Mouse (Mus musculus) intestine, embryonic 14.5 days (tissue): ENCODE measurements around the gene Scrg1. TPM values are rescaled to one million over a fixed set of nuclear protein-coding genes. Genes with fewer than 3 reads are reported as not detected.

Experiments
- ATAC-seq: fragments of 200-750 bp; cut with Nextera tagmentation; replicated peaks from 2 replicates; pipeline ENCODE4 v1.8.0; 2017; ENCODE audit warnings: low read depth, moderate number of reproducible peaks, moderate TSS enrichment, moderate library complexity; ENCODE audit not compliant: low FRiP score, low TSS enrichment
- DNase-seq: peaks from one replicate; pipeline ENCODE4 v3.0.0-alpha.2; 2018; ENCODE audit warnings: low spot score
- H3K27ac ChIP-seq: fragments of 300-500 bp; sonication (generic); 2 replicates; pipeline ENCODE4 v1.5.1; 2014; ENCODE audit warnings: low read depth, mild to moderate bottlenecking, control low read depth
- H3K27me3 ChIP-seq: fragments of 300-500 bp; sonication (generic); replicated peaks from 2 replicates; pipeline ENCODE4 v1.6.1; 2014; ENCODE audit warnings: low read length, control low read depth; ENCODE audit not compliant: control insufficient read depth, insufficient read depth
- H3K36me3 ChIP-seq: fragments of 300-500 bp; sonication (generic); 2 replicates; pipeline ENCODE4 v1.6.1; 2014; ENCODE audit warnings: low read length, control low read depth; ENCODE audit not compliant: control insufficient read depth, insufficient read depth
- H3K4me1 ChIP-seq: fragments of 300-500 bp; sonication (generic); replicated peaks from 2 replicates; pipeline ENCODE4 v1.6.1; 2014; ENCODE audit warnings: low read length, control low read depth, mixed read lengths; ENCODE audit not compliant: control insufficient read depth, insufficient read depth
- H3K4me2 ChIP-seq: fragments of 300-500 bp; sonication (generic); 2 replicates; pipeline ENCODE4 v1.6.1; 2014; ENCODE audit warnings: low read length
- H3K4me3 ChIP-seq: fragments of 300-500 bp; sonication (generic); 2 replicates; pipeline ENCODE4 v1.5.1; 2014; ENCODE audit warnings: low read depth, low read length, control low read depth, mixed read lengths
- H3K9ac ChIP-seq: fragments of 300-500 bp; sonication (generic); 2 replicates; pipeline ENCODE4 v1.6.1; 2014; ENCODE audit warnings: mild to moderate bottlenecking, low read length
- H3K9me3 ChIP-seq: fragments of 300-500 bp; sonication (generic); 2 replicates; pipeline ENCODE4 v1.6.1; 2016; ENCODE audit warnings: low read length, control low read depth; ENCODE audit not compliant: control insufficient read depth
- WGBS: fragments of 180-500 bp; shearing (Covaris S2); extraction: QIAGEN DNeasy Blood & Tissue Kit; methylation state at CpG from one replicate; pipeline ENCODE4 v1.1.7; 2014; 5-methylcytosine and 5-hydroxymethylcytosine counted together
- polyA plus RNA-seq: library from polyadenylated mRNA; unstranded; fragments of >200 nt; fragmentation: Nextera tagmentation; extraction: Ambion mirVana; gene quantifications from 2 replicates; pipeline ENCODE4 v1.2.1, GENCODE M21; 2014

The Scrg1 gene
- polyA plus RNA-seq = 0.27 and 0.54 TPM in 2 replicates

GRCm38 (mm10) chr8:57455765-57456164 lies at the start of gene Scrg1:
TSS of gene Scrg1 (plus strand) at chr8:57455923.
- ATAC-seq = no peak
- Histone ChIP-seq H3K36me3 (no peaks in the 10 kb centered on the region), H3K9me3 (no peaks in the 10 kb centered on the region), H3K27ac (no peak within 1 kb of the TSS), H3K4me1 (no peaks in the 10 kb centered on the region), H3K27me3 (no peaks in the 10 kb centered on the region), H3K9ac (no peak within 1 kb of the TSS), H3K4me2 (no peak within 1 kb of the TSS), H3K4me3 (no peak within 1 kb of the TSS)
- 62% methylated on average over 3 of the region's 3 CpGs for WGBS
- no peak for DNase-seq

- ATAC-seq = no peak
- no peak for DNase-seq
- Histone ChIP-seq H3K9ac (no peak overlapping the region), H3K27ac (no peak overlapping the region), H3K9me3 (no peaks in the 10 kb centered on the region), H3K27me3 (peaks cover 5% of the 10 kb centered on the region; the same call in 1 of the 2 replicates), H3K4me2 (no peak overlapping the region), H3K4me1 (peaks cover 4% of the 10 kb centered on the region), H3K4me3 (no peak overlapping the region), H3K36me3 (no peaks in the 10 kb centered on the region)
- 90% methylated on average over 4 of the region's 4 CpGs for WGBS
Measured at GRCm38 (mm10) chr8:57406366-57406765, 49.4 kb upstream of the Scrg1 start.

GRCm38 (mm10) chr8:57409333-57409732 lies 46.4 kb upstream of the Scrg1 start:
- no peaks in the 10 kb centered on the region for H3K36me3 ChIP-seq
- no peak for DNase-seq
- H3K9me3 ChIP-seq = no peaks in the 10 kb centered on the region
- H3K4me2 ChIP-seq = no peak overlapping the region
- no peak for ATAC-seq
- H3K4me1 ChIP-seq = peaks cover 4% of the 10 kb centered on the region
- WGBS = 62% methylated on average over 2 of the region's 2 CpGs
- no peak overlapping the region for H3K27ac ChIP-seq
- no peak overlapping the region for H3K4me3 ChIP-seq
- peaks cover 5% of the 10 kb centered on the region; the same call in 1 of the 2 replicates for H3K27me3 ChIP-seq
- no peak overlapping the region for H3K9ac ChIP-seq

GRCm38 (mm10) chr8:57409779-57410472 lies 45.8 kb upstream of the Scrg1 start:
- DNase-seq (peak; percentile 63), ATAC-seq (0 out of 2 replicates have a peak, but pooled peaks have one; percentile 27)
- 34% methylated on average over 15 of the region's 15 CpGs for WGBS
- Histone ChIP-seq H3K27me3 (peaks cover 5% of the 10 kb centered on the region; the same call in 1 of the 2 replicates), H3K36me3 (no peaks in the 10 kb centered on the region), H3K4me1 (peaks cover 4% of the 10 kb centered on the region), H3K9me3 (no peaks in the 10 kb centered on the region), H3K27ac (no peak overlapping the region), H3K9ac (no peak overlapping the region), H3K4me3 (0 out of 2 replicates have a peak overlapping the region, but pooled peaks have one; percentile 10), H3K4me2 (peak overlapping the region; percentile 38)

DNA sequence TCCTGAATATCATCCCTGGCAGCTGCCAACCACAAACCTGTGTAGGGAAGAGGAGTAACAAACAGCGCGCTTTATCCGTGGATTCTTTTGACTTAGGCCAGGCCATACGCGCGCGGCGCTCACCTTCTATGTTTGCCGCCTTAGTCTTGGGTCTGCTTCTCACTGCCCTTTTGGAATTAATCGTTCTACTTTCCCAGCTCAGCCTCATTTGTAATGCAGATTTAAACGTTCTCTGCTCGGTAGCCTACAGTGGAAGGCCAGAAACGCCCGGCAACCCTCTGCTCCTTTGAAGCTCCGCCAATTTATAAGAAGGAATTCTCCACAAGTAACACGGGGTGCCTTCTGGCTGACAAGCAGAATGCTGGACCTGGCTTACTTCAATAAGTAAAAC lies 45.3 kb upstream of the Scrg1 start:
- Histone ChIP-seq H3K9me3 (no peaks in the 10 kb centered on the region), H3K4me3 (0 out of 2 replicates have a peak overlapping the region, but pooled peaks have one; percentile 10), H3K4me1 (peaks cover 4% of the 10 kb centered on the region), H3K27me3 (peaks cover 5% of the 10 kb centered on the region; the same call in 1 of the 2 replicates), H3K4me2 (peak overlapping the region; percentile 38), H3K27ac (no peak overlapping the region), H3K36me3 (no peaks in the 10 kb centered on the region), H3K9ac (no peak overlapping the region)
- DNase-seq (no peak), ATAC-seq (0 out of 2 replicates have a peak, but pooled peaks have one; percentile 27)
- whole genome bisulfite sequencing = 7% methylated on average over 16 of the region's 16 CpGs

DNA sequence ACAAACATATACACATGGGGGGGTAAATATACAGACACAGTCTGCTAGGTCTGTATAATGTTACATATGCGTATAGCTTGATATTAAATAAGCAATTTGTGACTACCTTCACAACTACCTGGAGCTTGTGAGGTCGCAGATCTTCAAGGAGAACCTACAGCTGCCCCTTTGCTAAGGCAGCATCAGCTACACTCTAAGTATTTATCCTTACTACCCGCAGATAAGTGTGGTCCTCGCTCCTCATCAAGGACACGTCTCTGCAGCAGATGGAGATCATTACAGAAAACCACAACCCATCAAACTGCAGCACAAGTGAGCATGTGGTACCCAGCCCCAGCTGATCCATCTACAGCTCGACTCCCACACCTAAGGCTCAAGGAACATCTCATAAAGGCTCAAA lies 44.4 kb upstream of the Scrg1 start:
- Histone ChIP-seq H3K9me3 (no peaks in the 10 kb centered on the region), H3K4me3 (no peak overlapping the region), H3K36me3 (no peaks in the 10 kb centered on the region), H3K27ac (no peak overlapping the region), H3K27me3 (peaks cover 5% of the 10 kb centered on the region; the same call in 1 of the 2 replicates), H3K4me1 (peaks cover 4% of the 10 kb centered on the region), H3K9ac (no peak overlapping the region), H3K4me2 (no peak overlapping the region)
- no peak for DNase-seq
- WGBS = 75% methylated on average over 6 of the region's 6 CpGs
- no peak for ATAC-seq

- H3K36me3 ChIP-seq = no peaks in the 10 kb centered on the region
- no peaks in the 10 kb centered on the region for H3K9me3 ChIP-seq
- no peak overlapping the region for H3K9ac ChIP-seq
Measured at GRCm38 (mm10) chr8:57416827-57417226, 38.9 kb upstream of the Scrg1 start.

GRCm38 (mm10) chr8:57426074-57426473 lies 29.6 kb upstream of the Scrg1 start:
- no peak for DNase-seq
- Histone ChIP-seq H3K9ac (no peak overlapping the region), H3K4me2 (no peak overlapping the region), H3K9me3 (no peaks in the 10 kb centered on the region), H3K27ac (no peak overlapping the region), H3K36me3 (no peaks in the 10 kb centered on the region), H3K4me1 (no peaks in the 10 kb centered on the region), H3K4me3 (no peak overlapping the region), H3K27me3 (no peaks in the 10 kb centered on the region; the same call in 1 of the 2 replicates)
- no peak for ATAC-seq
- WGBS = 12% methylated on average over 3 of the region's 3 CpGs

More at GRCm38 (mm10) chr8:57416827-57417226, 38.9 kb upstream of the Scrg1 start:
- Histone ChIP-seq H3K4me1 (no peaks in the 10 kb centered on the region), H3K4me2 (no peak overlapping the region), H3K27me3 (no peaks in the 10 kb centered on the region), H3K27ac (no peak overlapping the region), H3K4me3 (no peak overlapping the region)
- DNase-seq (no peak), ATAC-seq (no peak)
- 90% methylated on average over 5 of the region's 5 CpGs for whole genome bisulfite sequencing
